Mouse (Mus musculus) C2C12 (cell line): Measurements from ENCODE around the gene Usp22. TPM values are rescaled to one million over a fixed set of nuclear protein-coding genes. Genes with fewer than 3 reads are reported as not detected.

Source experiments
- H3K27me3 ChIP-seq: one replicate; pipeline ENCODE4 v1.6.1; 2011; ENCODE audit not compliant: control insufficient read depth, insufficient read depth, insufficient read length
- H3K36me3 ChIP-seq: one replicate; pipeline ENCODE4 v1.6.1; 2011; ENCODE audit not compliant: control insufficient read depth, insufficient read depth
- H3K4me3 ChIP-seq: one replicate; pipeline ENCODE4 v1.5.1; 2011; ENCODE audit warnings: mild to moderate bottlenecking, control low read depth; ENCODE audit not compliant: poor library complexity, insufficient read depth, severe bottlenecking
- H3K79me2 ChIP-seq: one replicate; pipeline ENCODE4 v1.6.1; 2011; ENCODE audit not compliant: control insufficient read depth, insufficient read depth
- H3K79me3 ChIP-seq: one replicate; pipeline ENCODE4 v1.6.1; 2011; ENCODE audit warnings: low read depth, control low read depth
- H3ac ChIP-seq: one replicate; pipeline ENCODE3; 2011; ENCODE audit warnings: low read depth; ENCODE audit not compliant: control insufficient read depth, insufficient read length
- CEBPB ChIP-seq: IDR thresholded peaks from one replicate; pipeline ENCODE4 v1.6.1; 2011; ENCODE audit warnings: low read depth, mild to moderate bottlenecking, control low read depth, moderate library complexity
- CTCF ChIP-seq: IDR thresholded peaks from one replicate; pipeline ENCODE4 v1.5.1; 2011; ENCODE audit not compliant: control insufficient read depth, insufficient read depth, insufficient read length
- FOSL1 ChIP-seq: IDR thresholded peaks from one replicate; pipeline ENCODE4 v1.8.0; 2011; ENCODE audit warnings: mild to moderate bottlenecking, low read length; ENCODE audit not compliant: poor library complexity, insufficient read depth, severe bottlenecking
- MAX ChIP-seq: IDR thresholded peaks from one replicate; pipeline ENCODE4 v1.6.1; 2011; ENCODE audit warnings: mild to moderate bottlenecking, control low read depth
- MYOD1 ChIP-seq: IDR thresholded peaks from one replicate; pipeline ENCODE4 v1.6.1; 2011; ENCODE audit warnings: low read depth; ENCODE audit not compliant: control insufficient read depth, insufficient read length
- MYOG ChIP-seq: IDR thresholded peaks from one replicate; pipeline ENCODE4 v1.6.1; 2011; ENCODE audit not compliant: control insufficient read depth, insufficient read length; ENCODE audit errors: extremely low read depth
- USF1 ChIP-seq: IDR thresholded peaks from one replicate; pipeline ENCODE4 v1.6.1; 2011; ENCODE audit warnings: low read depth, mild to moderate bottlenecking, control low read depth, moderate library complexity
- polyA plus RNA-seq: library from polyadenylated mRNA; unstranded; fragments of >200 nt; fragmentation: generic; extraction: Trizol; gene quantifications from one replicate; pipeline ENCODE4 v1.2.1, GENCODE M21; 2012; ENCODE audit warnings: missing spikeins

Usp22 gene
- polyA plus RNA-seq, 1 experiment, result 42.6 TPM

DNA sequence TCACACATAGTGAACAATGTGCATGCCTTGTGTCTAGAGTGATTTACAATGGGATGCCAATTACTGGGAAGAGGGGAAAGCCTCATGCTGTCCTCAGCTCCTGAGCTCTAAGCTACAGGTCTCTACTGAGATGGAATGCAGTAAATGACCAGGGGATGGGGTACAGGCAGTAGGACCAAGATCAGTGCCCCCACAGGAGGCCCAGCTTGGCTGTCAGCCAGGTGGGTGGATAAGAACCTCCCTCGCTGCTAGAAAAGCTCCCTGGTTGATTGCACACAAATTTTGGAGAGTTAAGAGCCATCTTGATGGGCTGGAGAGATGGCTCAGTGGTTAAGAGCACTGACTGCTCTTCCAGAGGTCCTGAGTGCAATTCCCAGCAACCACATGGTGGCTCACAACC, 63.9 kb downstream of the Usp22 start:
- Histone ChIP-seq H3ac (no peak overlapping the region), H3K27me3 (peaks cover 12% of the 10 kb centered on the region), H3K79me3 (no peaks in the 10 kb centered on the region), H3K79me2 (no peaks in the 10 kb centered on the region), H3K36me3 (no peaks in the 10 kb centered on the region), H3K4me3 (no peak overlapping the region)
- TF ChIP-seq FOSL1 (no peak), CEBPB (no peak), USF1 (no peak)

GRCm38 (mm10) chr11:61110113-61110512, 64.7 kb downstream of the Usp22 start:
- H3K79me3 ChIP-seq, result no peaks in the 10 kb centered on the region
- TF ChIP-seq MAX (no peak), USF1 (no peak), MYOD1 (no peak), FOSL1 (no peak), CEBPB (no peak), MYOG (no peak), CTCF (no peak)
- no peak overlapping the region for H3ac ChIP-seq
- H3K36me3 ChIP-seq, result no peaks in the 10 kb centered on the region
- no peak overlapping the region for H3K4me3 ChIP-seq
- no peaks in the 10 kb centered on the region for H3K79me2 ChIP-seq
- peaks cover 12% of the 10 kb centered on the region for H3K27me3 ChIP-seq

GRCm38 (mm10) chr11:61109707-61110106, 65.1 kb downstream of the Usp22 start:
- peaks cover 12% of the 10 kb centered on the region for H3K27me3 ChIP-seq
- no peak overlapping the region for H3K4me3 ChIP-seq
- no peaks in the 10 kb centered on the region for H3K36me3 ChIP-seq
- no peaks in the 10 kb centered on the region for H3K79me3 ChIP-seq
- H3K79me2 ChIP-seq, result no peaks in the 10 kb centered on the region
- H3ac ChIP-seq, result no peak overlapping the region
- TF ChIP-seq USF1 (no peak), MYOG (no peak), CTCF (no peak), CEBPB (no peak), FOSL1 (no peak), MAX (no peak), MYOD1 (no peak)

- no peak for TF ChIP-seq MYOG
- no peak for TF ChIP-seq MAX
- no peak for TF ChIP-seq FOSL1
- TF ChIP-seq MYOD1, result no peak
- no peak for TF ChIP-seq CTCF
- no peak for TF ChIP-seq USF1
- TF ChIP-seq CEBPB, result no peak
- no peaks in the 10 kb centered on the region for H3K36me3 ChIP-seq
Measured at GRCm38 (mm10) chr11:61108911-61109361, 65.9 kb downstream of the Usp22 start.

DNA sequence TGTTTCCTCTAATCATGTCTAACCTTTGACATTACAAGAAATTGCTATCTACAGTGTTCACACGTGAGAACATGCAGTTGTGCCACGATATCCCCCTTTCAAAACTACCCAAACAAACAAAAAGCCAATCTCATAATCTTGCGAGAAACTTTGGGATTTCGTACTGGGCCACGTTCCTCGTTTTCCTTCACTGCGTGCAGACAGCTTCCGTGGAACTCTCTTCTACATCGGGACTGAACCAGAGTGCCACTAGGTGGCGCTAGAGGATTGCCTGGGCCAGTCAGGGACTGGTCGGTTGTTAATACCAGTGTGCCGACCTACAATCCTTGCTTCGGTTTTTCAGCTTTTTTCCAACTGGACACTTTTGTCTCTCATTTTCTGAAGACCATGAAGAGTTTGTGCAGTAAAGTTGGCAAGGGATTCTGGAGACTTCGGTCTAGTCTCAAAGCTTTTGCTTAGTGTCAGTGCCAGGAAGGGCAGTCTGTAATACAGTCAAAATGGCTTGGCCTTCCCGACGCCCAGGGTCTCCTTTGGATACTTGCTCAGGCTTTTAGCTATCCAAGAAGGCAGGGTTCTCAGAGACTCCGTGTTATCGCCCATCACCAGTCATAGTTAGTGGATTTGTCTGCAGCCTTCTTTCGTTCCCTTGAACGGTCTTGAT, 70.5 kb downstream of the Usp22 start:
- no peak overlapping the region for H3K4me3 ChIP-seq
- H3K79me2 ChIP-seq, result no peaks in the 10 kb centered on the region
- TF ChIP-seq MYOD1 (no peak), CTCF (peak; percentile 82), MAX (no peak), CEBPB (no peak), MYOG (no peak)
- no peaks in the 10 kb centered on the region for H3K36me3 ChIP-seq
- H3K27me3 ChIP-seq, result peaks cover 6% of the 10 kb centered on the region
- H3ac ChIP-seq, result no peak overlapping the region
- H3K79me3 ChIP-seq, result no peaks in the 10 kb centered on the region

More at GRCm38 (mm10) chr11:61108911-61109361, 65.9 kb downstream of the Usp22 start:
- Histone ChIP-seq H3K27me3 (peaks cover 12% of the 10 kb centered on the region), H3ac (no peak overlapping the region), H3K79me2 (no peaks in the 10 kb centered on the region), H3K4me3 (no peak overlapping the region), H3K79me3 (no peaks in the 10 kb centered on the region)
